Mouse (Mus musculus): ENCODE measurements around the gene Arhgef40. TPM values are rescaled to one million over a fixed set of nuclear protein-coding genes. Genes with fewer than 3 reads are reported as not detected.

Gene Arhgef40
- polyA plus RNA-seq, 1 experiment from 2014 or later, result 68.8 TPM

GRCm38 (mm10) chr14:51983251-51983650 is 1.3 kb upstream of the Arhgef40 start:
- peaks cover 24% of the 10 kb centered on the region for H3K4me1 ChIP-seq (replicated peaks; ENCODE audit: control insufficient read depth, insufficient read depth, low read length)
- WGBS, result 56% methylated on average over 4 of the region's 4 CpGs
- H3K36me3 ChIP-seq (replicated peaks; ENCODE audit: control insufficient read depth, insufficient read depth), result peaks cover 10% of the 10 kb centered on the region
- no peak overlapping the region; the same call in 1 of the 2 replicates for H3K4me3 ChIP-seq (replicated peaks; ENCODE audit: low read length)
- H3K9me3 ChIP-seq (ENCODE audit: control insufficient read depth, low read length), result no peaks in the 10 kb centered on the region
- H3K9ac ChIP-seq, result 0 out of 2 replicates have a peak overlapping the region, but pooled peaks have one; percentile 91
- ATAC-seq (ENCODE audit: low FRiP score), result no peak
- peak overlapping the region; percentile 95 for H3K4me2 ChIP-seq (replicated peaks)
- H3K27ac ChIP-seq, result no peak overlapping the region
- DNase-seq (ENCODE audit: low spot score), result no peak
- H3K27me3 ChIP-seq (ENCODE audit: control insufficient read depth, insufficient read depth, low read length), result no peaks in the 10 kb centered on the region

GRCm38 (mm10) chr14:51983855-51984246 is 668 bp upstream of the Arhgef40 start:
- no peak for DNase-seq (ENCODE audit: low spot score)
- peak overlapping the region; percentile 91 for H3K9ac ChIP-seq
- H3K36me3 ChIP-seq (replicated peaks; ENCODE audit: control insufficient read depth, insufficient read depth), result peaks cover 14% of the 10 kb centered on the region
- H3K4me2 ChIP-seq (replicated peaks), result peak overlapping the region; percentile 95
- no peaks in the 10 kb centered on the region for H3K9me3 ChIP-seq (ENCODE audit: control insufficient read depth, low read length)
- ATAC-seq (ENCODE audit: low FRiP score), result no peak
- WGBS, result 8% methylated on average over 10 of the region's 10 CpGs
- no peaks in the 10 kb centered on the region for H3K27me3 ChIP-seq (ENCODE audit: control insufficient read depth, insufficient read depth, low read length)
- H3K27ac ChIP-seq, result peak overlapping the region; percentile 86
- peak overlapping the region; percentile 81 for H3K4me3 ChIP-seq (replicated peaks; ENCODE audit: low read length)
- peaks cover 24% of the 10 kb centered on the region for H3K4me1 ChIP-seq (replicated peaks; ENCODE audit: control insufficient read depth, insufficient read depth, low read length)

DNA sequence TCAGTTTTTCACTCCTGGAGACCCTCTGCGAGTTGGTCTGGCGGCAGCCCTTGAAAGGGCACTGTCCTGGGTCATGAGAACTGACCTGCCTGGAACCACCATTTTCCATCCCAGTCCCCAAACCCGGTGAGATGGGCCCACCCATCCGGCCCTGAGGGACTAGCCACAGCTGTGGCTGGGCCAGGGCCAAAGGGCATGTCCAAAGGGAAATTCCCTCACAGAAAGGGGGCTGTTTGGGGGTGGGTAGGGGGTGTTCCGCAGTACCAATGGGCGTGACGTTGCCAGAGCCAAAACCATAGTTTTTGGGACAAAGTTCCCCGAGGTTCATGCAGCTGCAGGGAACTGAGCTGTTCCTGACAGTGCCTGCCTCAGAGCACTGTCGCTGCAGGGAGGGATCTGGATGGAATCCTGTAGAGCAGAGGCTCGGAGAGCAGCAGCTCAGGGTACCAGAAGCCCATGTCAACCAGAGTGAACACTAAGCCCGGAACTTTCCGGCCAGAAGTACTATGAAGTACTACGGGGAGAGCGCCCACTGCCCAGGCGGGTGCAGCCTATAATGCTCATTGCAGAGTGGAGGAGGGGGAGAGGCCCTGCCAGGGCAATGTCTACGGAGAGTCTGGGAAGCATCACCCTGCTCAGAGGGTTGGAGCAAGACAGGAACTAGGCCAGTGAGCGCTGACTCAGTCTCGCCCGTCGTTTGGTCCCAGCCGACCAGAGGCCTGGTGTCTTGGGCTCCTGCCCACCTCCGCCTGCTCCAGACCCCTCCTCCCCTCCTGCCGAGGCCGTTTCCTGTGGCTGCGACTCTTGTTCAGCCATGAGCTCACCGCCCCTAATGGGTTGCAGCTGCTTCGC is 1.0 kb downstream of the Arhgef40 start:
- peak overlapping the region; percentile 91 for H3K9ac ChIP-seq
- H3K27ac ChIP-seq, result peak overlapping the region; percentile 86
- DNase-seq (ENCODE audit: low spot score) (peak; percentile 50), ATAC-seq (ENCODE audit: low FRiP score) (peak; percentile 58)
- no peaks in the 10 kb centered on the region for H3K9me3 ChIP-seq (ENCODE audit: control insufficient read depth, low read length)
- no peaks in the 10 kb centered on the region for H3K27me3 ChIP-seq (ENCODE audit: control insufficient read depth, insufficient read depth, low read length)
- under 1% methylated on average over 27 of the region's 27 CpGs for WGBS
- peak overlapping the region; percentile 95 for H3K4me2 ChIP-seq (replicated peaks)
- peaks cover 24% of the 10 kb centered on the region for H3K4me1 ChIP-seq (replicated peaks; ENCODE audit: control insufficient read depth, insufficient read depth, low read length)
- peaks cover 31% of the 10 kb centered on the region for H3K36me3 ChIP-seq (replicated peaks; ENCODE audit: control insufficient read depth, insufficient read depth)
- peak overlapping the region; percentile 81 for H3K4me3 ChIP-seq (replicated peaks; ENCODE audit: low read length)

- no peak for ATAC-seq (ENCODE audit: low FRiP score)
- peak overlapping the region; percentile 81 for H3K4me3 ChIP-seq (replicated peaks; ENCODE audit: low read length)
- no peaks in the 10 kb centered on the region for H3K9me3 ChIP-seq (ENCODE audit: control insufficient read depth, low read length)
- peaks cover 24% of the 10 kb centered on the region for H3K4me1 ChIP-seq (replicated peaks; ENCODE audit: control insufficient read depth, insufficient read depth, low read length)
- H3K9ac ChIP-seq, result peak overlapping the region; percentile 91
- peaks cover 37% of the 10 kb centered on the region for H3K36me3 ChIP-seq (replicated peaks; ENCODE audit: control insufficient read depth, insufficient read depth)
- H3K27me3 ChIP-seq (ENCODE audit: control insufficient read depth, insufficient read depth, low read length), result no peaks in the 10 kb centered on the region
- peak overlapping the region; percentile 86; the same call in 1 of the 2 replicates for H3K27ac ChIP-seq
- WGBS, result 6% methylated on average over 7 of the region's 7 CpGs
- H3K4me2 ChIP-seq (replicated peaks), result peak overlapping the region; percentile 95
- no peak for DNase-seq (ENCODE audit: low spot score)
These were observed 1.6 kb downstream of the Arhgef40 start for GRCm38 (mm10) chr14:51986153-51986505.

DNA sequence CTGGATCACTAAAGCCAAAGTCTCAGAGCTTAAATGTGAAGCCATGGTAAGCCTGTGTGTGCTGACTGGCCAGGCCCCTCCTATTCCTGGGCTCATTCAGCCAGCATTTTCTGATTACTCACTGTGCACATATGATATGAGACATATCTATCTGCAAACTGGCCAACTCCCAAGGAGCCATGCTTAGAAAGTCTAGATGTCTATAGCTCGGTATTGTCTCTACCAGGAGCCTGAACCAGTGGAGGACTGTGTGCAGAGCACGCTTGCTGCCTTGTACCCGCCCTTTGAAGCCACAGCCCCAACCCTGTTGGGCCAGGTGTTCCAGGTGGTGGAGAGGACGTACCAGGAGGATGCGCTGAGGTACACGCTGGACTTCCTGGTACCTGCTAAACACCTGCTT is 2.7 kb downstream of the Arhgef40 start:
- DNase-seq (ENCODE audit: low spot score), result no peak
- Histone ChIP-seq H3K4me1 (replicated peaks; ENCODE audit: control insufficient read depth, insufficient read depth, low read length) (peaks cover 24% of the 10 kb centered on the region), H3K36me3 (replicated peaks; ENCODE audit: control insufficient read depth, insufficient read depth) (peaks cover 48% of the 10 kb centered on the region), H3K9me3 (ENCODE audit: control insufficient read depth, low read length) (no peaks in the 10 kb centered on the region), H3K27ac (no peak overlapping the region), H3K4me2 (replicated peaks) (no peak overlapping the region), H3K9ac (no peak overlapping the region), H3K27me3 (ENCODE audit: control insufficient read depth, insufficient read depth, low read length) (no peaks in the 10 kb centered on the region), H3K4me3 (replicated peaks; ENCODE audit: low read length) (no peak overlapping the region)
- 96% methylated on average over 6 of the region's 6 CpGs for WGBS
- ATAC-seq (ENCODE audit: low FRiP score), result no peak

GRCm38 (mm10) chr14:51988731-51989130 is 4.2 kb downstream of the Arhgef40 start:
- DNase-seq (ENCODE audit: low spot score), result no peak
- Histone ChIP-seq H3K27me3 (ENCODE audit: control insufficient read depth, insufficient read depth, low read length) (no peaks in the 10 kb centered on the region), H3K27ac (no peak overlapping the region), H3K9me3 (ENCODE audit: control insufficient read depth, low read length) (no peaks in the 10 kb centered on the region), H3K36me3 (replicated peaks; ENCODE audit: control insufficient read depth, insufficient read depth) (peaks cover 61% of the 10 kb centered on the region), H3K4me1 (replicated peaks; ENCODE audit: control insufficient read depth, insufficient read depth, low read length) (peaks cover 16% of the 10 kb centered on the region), H3K4me3 (replicated peaks; ENCODE audit: low read length) (no peak overlapping the region), H3K4me2 (replicated peaks) (no peak overlapping the region), H3K9ac (no peak overlapping the region)
- 81% methylated on average over 12 of the region's 12 CpGs for WGBS
- no peak for ATAC-seq (ENCODE audit: low FRiP score)

GRCm38 (mm10) chr14:51989461-51989970 is 5.0 kb downstream of the Arhgef40 start:
- no peak overlapping the region for H3K4me2 ChIP-seq (replicated peaks)
- 54% methylated on average over 12 of the region's 12 CpGs for WGBS
- H3K9me3 ChIP-seq (ENCODE audit: control insufficient read depth, low read length), result no peaks in the 10 kb centered on the region
- no peak overlapping the region for H3K27ac ChIP-seq
- peaks cover 13% of the 10 kb centered on the region for H3K4me1 ChIP-seq (replicated peaks; ENCODE audit: control insufficient read depth, insufficient read depth, low read length)
- H3K9ac ChIP-seq, result peak overlapping the region; percentile 44
- H3K27me3 ChIP-seq (ENCODE audit: control insufficient read depth, insufficient read depth, low read length), result no peaks in the 10 kb centered on the region
- H3K36me3 ChIP-seq (replicated peaks; ENCODE audit: control insufficient read depth, insufficient read depth), result peaks cover 69% of the 10 kb centered on the region
- H3K4me3 ChIP-seq (replicated peaks; ENCODE audit: low read length), result no peak overlapping the region
- ATAC-seq (ENCODE audit: low FRiP score) (no peak), DNase-seq (ENCODE audit: low spot score) (no peak)

DNA sequence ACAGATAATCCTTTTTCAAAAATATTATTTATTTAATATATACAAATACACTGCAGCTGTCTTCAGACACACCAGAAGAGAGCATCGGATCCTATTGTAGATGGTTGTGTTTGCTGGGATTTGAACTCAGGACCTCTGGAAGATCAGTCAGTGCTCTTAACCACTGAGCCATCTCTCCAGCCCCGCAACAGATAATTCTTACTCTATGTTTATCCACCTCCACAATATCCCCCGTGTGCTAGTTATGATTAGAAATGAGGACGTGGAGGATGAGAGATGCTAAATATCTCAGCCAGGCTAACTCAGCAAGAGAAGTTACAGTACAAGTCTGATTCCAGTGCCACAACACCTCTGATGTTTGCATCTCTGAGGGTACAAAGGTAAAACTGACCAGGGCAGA is 9.9 kb downstream of the Arhgef40 start:
- Histone ChIP-seq H3K36me3 (replicated peaks; ENCODE audit: control insufficient read depth, insufficient read depth) (peaks cover 97% of the 10 kb centered on the region), H3K27me3 (ENCODE audit: control insufficient read depth, insufficient read depth, low read length) (no peaks in the 10 kb centered on the region), H3K4me1 (replicated peaks; ENCODE audit: control insufficient read depth, insufficient read depth, low read length) (no peaks in the 10 kb centered on the region), H3K9ac (no peak overlapping the region), H3K4me2 (replicated peaks) (no peak overlapping the region), H3K4me3 (replicated peaks; ENCODE audit: low read length) (no peak overlapping the region), H3K27ac (no peak overlapping the region), H3K9me3 (ENCODE audit: control insufficient read depth, low read length) (no peaks in the 10 kb centered on the region)
- WGBS, result 91% methylated on average over 4 of the region's 4 CpGs
- DNase-seq (ENCODE audit: low spot score), result no peak
- ATAC-seq (ENCODE audit: low FRiP score), result no peak

DNA sequence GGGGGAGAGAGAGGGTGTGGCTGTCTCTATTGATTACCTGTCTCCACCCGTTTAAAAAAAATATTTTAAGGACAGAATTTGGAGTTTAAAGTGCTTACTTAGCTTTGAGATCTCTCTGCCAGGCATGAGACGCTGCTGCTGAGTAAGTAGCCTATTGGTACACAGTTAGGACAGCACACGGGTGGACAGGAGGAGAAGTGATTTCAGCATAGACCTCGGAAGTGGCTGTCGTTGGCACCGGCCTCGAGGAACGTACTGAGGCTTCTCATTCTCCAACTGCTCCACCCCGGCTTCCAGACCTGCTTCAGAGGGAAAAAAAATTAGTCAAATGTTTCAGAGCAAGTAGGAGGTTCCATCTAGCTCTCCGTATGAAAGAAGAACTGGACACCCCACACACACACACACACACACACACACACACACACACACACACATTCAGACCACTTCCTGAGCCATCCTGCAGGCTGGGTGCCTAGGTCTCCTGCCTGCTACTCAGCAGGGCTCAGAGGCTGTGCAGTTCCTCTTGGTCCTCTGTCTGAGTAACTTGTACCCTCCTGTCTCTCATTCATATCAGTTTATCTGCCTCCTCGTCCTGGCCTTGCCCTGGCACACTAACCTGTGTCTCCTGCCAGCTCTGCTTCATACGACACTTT is 10.8 kb downstream of the Arhgef40 start:
- Histone ChIP-seq H3K9ac (no peak overlapping the region), H3K4me3 (replicated peaks; ENCODE audit: low read length) (no peak overlapping the region), H3K4me1 (replicated peaks; ENCODE audit: control insufficient read depth, insufficient read depth, low read length) (no peaks in the 10 kb centered on the region), H3K4me2 (replicated peaks) (no peak overlapping the region), H3K27ac (no peak overlapping the region), H3K36me3 (replicated peaks; ENCODE audit: control insufficient read depth, insufficient read depth) (peaks cover 97% of the 10 kb centered on the region), H3K9me3 (ENCODE audit: control insufficient read depth, low read length) (no peaks in the 10 kb centered on the region), H3K27me3 (ENCODE audit: control insufficient read depth, insufficient read depth, low read length) (no peaks in the 10 kb centered on the region)
- DNase-seq (ENCODE audit: low spot score) (no peak), ATAC-seq (ENCODE audit: low FRiP score) (no peak)
- 85% methylated on average over 12 of the region's 12 CpGs for WGBS

All from hindbrain, embryonic 14.5 days (tissue).